Mouse (Mus musculus) cerebellum, adult 9-11 months (tissue): ENCODE measurements around the gene Tor1aip2.

ENCODE experiments used
- DNase-seq: peaks from one replicate; pipeline ENCODE4 v3.0.0; 2022

Gene Tor1aip2

DNA sequence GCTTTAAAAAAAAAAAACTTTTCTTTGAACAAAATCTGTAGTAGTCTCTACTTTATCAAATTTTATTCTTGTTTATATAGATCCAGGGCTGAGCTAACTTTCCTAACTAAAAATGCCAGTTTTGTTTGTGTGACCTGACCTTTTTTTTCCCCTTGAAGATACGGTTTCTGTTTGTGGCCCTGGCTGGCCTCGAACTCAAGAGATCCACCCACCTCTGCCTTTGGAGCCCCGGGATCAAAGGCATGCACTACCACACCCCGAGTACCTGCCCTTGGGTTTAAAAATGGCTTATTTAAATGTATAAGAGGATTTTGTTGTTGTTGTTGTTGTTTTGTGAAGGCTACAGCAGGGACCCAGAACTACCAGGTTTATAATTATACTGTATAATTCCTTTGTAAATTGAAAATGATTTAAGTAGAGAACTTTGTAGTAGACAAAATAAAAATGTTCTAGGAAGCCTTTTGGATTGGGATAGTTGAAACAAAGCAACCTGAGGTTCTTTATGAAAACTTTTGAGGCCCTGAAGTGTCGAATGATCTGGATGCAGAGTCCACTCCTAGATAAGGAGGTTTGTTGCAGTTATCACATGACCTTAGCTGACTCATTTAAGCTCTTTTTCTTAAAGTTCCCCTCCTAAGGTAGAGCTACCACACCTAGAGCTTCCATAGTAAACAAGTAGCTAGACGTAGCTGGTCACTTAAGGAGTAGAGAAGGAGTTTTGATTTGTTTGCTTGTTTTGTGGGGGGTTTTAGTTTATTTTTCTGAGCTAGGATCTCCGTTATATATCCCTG, 6.4 kb downstream of the Tor1aip2 start:
- DNase-seq: no peak

DNA sequence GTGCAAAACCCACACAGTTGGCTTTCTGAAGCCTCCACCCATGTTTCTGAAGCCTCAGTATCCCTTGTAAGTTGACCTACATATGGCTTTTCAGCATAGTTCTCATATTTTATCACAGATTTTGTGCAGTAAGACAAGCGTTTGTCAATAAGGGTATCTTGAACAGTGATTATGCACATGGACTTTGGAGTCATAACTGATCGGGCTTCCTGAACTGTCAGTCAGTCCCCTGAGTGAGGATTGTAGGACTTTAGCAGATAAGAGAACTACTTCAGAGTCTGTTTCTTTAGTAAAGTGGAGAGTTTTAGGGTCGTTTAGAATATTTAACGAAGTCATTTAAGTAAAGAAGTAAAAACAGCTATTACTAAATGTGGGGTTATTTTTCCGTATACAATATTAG, 7.3 kb downstream of the Tor1aip2 start:
- DNase-seq: no peak

DNA sequence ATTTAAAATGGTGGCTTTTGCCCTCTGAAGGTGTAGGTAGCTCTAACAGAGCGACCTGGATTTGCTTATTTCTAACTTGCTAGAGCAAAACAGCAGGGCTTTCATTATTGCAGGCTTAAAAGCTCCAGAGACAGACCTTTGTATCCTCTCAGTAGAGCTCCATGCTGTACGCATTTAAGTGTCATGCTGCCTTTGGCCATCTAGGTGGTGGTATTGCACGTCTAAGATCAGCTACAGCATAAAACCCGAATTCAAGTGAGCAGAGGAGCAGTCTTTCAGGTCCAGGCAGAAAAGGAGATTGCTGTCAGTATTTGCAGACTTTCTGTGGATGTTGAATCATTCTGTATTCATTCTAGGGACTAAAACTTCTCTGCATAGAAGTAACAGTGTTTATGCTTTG, 7.8 kb downstream of the Tor1aip2 start:
- DNase-seq: peak; percentile 40

DNA sequence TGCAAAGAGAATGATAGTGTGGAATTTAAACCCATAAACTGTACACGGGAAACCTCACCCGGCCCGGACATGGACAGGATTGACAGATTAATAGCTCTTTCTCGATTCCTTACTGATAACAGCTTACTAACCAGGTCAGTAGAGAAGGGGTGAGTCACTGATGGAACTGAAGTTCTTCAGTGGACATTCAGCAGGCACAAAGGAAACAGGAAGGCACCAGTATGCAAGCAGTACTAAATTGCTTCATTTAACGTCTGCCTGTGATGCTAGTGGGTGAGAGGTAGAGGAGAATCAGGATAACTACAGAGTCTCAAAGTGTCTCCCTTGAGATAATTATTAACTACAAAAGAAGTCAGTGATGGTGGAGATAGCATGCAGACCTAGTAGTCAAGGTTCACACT, 9.0 kb downstream of the Tor1aip2 start:
- no peak for DNase-seq

DNA sequence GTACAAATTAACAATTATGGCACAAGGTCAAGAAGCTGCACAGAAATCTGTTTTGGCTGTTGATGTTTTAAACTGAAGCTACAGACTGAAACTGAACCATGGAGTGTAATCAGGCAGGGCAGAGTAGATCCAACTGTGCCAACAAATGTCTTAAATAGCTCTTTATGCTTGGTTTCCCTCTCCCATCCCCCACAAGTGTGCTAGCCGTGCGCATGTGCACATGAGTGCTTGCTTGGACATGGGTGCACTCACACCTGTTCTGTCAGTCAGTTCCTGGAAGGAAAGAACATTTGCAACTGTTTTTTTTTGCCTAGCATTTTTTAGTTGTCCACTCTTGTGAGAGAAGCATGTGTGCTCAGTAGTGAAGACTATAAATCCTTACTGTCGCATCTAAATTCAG, 11.5 kb downstream of the Tor1aip2 start:
- peak; percentile 64 for DNase-seq

- DNase-seq: no peak
These were observed 23.0 kb downstream of the Tor1aip2 start for GRCm38 (mm10) chr1:156058207-156058606.

DNA sequence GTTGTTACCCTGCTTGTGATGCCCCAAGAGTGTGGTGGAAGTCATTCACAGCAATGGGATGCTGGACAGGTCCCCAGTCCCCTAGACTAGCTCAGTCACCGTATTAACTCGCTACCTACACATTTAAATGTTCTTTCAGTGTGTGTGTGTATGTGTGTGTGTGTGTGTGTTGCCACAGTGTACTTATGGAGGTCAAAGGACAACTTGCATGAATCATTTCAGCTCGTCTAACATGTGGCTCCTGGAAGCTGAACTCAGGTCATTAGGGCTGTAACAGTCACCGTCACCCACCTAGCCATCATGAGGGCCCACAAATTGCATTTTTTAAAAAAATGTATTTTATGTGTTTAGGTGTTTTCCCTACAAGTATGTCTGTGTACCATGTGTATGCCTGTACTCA, 27.0 kb downstream of the Tor1aip2 start:
- DNase-seq: no peak

- no peak for DNase-seq
These were observed 30.9 kb downstream of the Tor1aip2 start for GRCm38 (mm10) chr1:156066133-156066532.

DNA sequence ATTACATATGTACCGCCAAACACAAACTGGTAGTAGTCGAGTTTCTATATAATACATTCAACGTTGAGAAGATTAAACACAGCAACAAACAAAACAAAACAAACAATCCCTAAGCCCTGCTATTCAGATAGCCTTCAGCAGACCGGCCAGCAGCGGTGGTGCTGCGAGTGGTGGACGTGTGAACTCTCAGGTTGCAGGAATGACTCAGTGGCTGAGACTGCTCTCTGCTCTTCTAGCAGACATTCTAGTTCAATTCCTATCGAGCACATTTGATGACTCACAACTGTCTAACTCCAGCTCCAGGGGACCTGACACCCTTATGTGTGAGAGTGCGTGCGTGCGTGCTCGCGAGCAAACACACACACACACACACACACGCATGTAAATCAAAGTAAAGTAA, 34.9 kb downstream of the Tor1aip2 start:
- DNase-seq: no peak

- DNase-seq: no peak
These were observed 38.1 kb downstream of the Tor1aip2 start for GRCm38 (mm10) chr1:156073169-156073821.

GRCm38 (mm10) chr1:156074575-156074974, 39.4 kb downstream of the Tor1aip2 start:
- DNase-seq: no peak

GRCm38 (mm10) chr1:156076474-156076873, 41.3 kb downstream of the Tor1aip2 start:
- no peak for DNase-seq

GRCm38 (mm10) chr1:156077655-156078054, 42.5 kb downstream of the Tor1aip2 start:
- no peak for DNase-seq

- DNase-seq: no peak
These were observed 49.4 kb downstream of the Tor1aip2 start for GRCm38 (mm10) chr1:156084603-156085002.

- DNase-seq: peak; percentile 7
These were observed 50.6 kb downstream of the Tor1aip2 start for GRCm38 (mm10) chr1:156085770-156086169.

- DNase-seq: no peak
These were observed 52.4 kb downstream of the Tor1aip2 start for GRCm38 (mm10) chr1:156087586-156087985.

DNA sequence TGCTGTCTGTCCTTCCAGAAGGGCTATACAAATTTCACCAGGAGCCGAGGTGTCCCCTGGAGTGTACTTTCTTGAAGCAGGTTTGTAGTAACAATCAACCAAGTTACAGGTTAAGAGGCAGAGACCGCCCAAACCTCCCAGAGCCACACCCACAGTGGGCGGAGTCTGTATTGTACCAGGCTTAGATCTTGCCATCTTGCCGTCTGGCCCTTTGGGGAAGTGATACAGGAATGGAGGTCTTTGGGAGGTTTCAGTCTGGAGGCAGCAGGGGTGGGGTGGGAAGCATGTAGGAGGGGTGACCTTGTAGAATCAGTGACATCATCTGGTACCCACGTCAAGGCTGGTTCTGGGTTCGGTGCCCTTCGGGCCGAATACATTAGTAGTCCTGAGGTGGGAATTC, 54.4 kb downstream of the Tor1aip2 start:
- no peak for DNase-seq

- no peak for DNase-seq
These were observed 54.8 kb downstream of the Tor1aip2 start for GRCm38 (mm10) chr1:156090042-156090441.

GRCm38 (mm10) chr1:156091811-156092210, 56.6 kb downstream of the Tor1aip2 start:
- DNase-seq: no peak

DNA sequence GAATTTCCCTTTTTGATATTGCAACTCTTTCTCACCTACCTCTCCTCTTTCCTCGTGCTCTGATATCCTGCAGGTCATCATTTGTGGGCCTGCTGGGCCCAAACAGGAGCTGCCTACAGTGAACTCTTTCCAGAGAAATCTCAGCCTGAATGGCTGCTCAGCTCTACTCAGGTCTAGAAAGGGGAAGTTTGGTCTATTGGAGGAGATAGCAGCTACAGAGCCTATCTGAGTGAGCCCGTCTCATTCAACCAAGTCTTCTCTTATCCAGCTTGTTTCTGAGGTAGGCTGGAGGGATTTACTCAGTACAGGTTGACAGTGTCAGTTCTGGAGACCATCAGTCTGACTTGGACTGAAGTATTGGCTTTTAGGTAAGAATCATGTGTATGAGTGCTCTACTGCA, 68.6 kb downstream of the Tor1aip2 start:
- DNase-seq: no peak

- DNase-seq: no peak
These were observed 70.2 kb downstream of the Tor1aip2 start for GRCm38 (mm10) chr1:156105381-156105780.

DNA sequence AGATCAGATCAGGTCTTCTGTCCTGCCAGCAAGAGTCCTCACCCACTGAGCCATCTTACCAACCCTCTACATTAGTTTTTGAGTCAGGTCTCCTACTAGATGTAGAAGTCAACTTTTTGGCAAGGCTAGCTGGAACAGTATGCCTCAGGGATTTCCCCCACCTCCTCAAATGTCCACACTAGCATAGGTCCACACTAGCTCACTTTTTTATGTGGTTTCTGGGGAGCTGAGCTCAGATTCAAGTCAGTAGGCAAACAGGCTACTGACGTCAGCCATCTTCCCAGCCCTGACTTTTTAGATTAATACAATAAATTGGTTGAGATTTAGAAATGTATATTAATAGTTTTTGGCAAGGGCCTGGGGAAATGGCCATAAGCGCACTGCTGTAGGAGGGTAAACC, 72.2 kb downstream of the Tor1aip2 start:
- DNase-seq: no peak

DNA sequence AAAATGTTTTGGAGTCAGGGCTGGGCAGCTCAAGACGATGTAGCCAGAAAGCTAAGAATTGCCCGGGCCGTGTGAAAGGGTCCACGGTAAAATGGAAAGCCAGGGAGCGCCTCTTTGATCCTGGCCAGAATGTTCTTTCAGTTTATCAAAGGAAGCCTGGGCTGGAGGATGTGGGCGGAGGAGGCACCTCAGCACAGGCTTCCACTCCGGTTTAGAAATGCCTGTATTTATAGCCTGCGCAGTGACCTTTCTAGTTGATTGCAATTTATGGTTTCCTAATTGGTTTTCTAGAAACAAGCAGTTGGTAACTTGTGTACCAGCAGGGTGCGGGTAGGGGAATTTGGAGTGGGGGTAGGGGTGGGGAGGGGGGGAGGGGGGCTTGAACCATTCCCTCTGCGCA, 73.2 kb downstream of the Tor1aip2 start:
- DNase-seq: no peak

DNA sequence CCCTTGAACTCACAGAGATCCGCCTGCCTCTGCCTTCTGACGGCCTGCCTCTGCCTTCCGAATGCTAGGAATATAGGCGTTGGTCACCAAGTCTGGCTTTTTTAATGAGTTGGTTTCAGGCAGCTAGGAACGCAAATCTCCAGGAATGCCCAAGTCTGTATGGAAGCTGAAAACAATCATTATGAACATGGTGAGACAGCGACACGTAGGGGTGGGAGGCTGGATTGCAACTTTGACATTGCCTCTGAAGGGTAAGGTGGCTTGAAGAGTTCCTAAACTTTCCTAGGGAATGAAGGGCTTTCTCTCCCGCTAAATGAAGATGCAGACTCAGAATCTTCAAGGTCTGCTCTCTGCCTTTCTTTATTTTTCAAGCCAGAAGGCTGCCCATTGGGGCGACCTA, 75.9 kb downstream of the Tor1aip2 start:
- no peak for DNase-seq

GRCm38 (mm10) chr1:156111728-156112127, 76.5 kb downstream of the Tor1aip2 start:
- DNase-seq: no peak
